Mouse (Mus musculus): ENCODE measurements around the gene Kdm4d.

GRCm38 (mm10) chr9:14433252-14433939 is 66.9 kb downstream of the Kdm4d start:
- TF ChIP-seq CTCF (IDR thresholded peaks at IDR 0.05; ENCODE audit: low read depth) = no peak
- no peak for TF ChIP-seq EP300 (IDR thresholded peaks at IDR 0.05; ENCODE audit: low read depth)

All from liver, postnatal 0 days (tissue).